Mouse (Mus musculus) kidney, adult 2 months (tissue): ENCODE data around the gene Fam83f. TPM values are rescaled to one million over a fixed set of nuclear protein-coding genes. Genes with fewer than 3 reads are reported as not detected.

Experiments
- DNase-seq: peaks from one replicate; pipeline ENCODE4 v3.0.0; 2021
- H3K27ac ChIP-seq: fragments of 200-500 bp; 2 replicates; pipeline ENCODE4 v1.5.1; 2012; ENCODE audit warnings: low read depth, low read length, control low read depth, inconsistent platforms; ENCODE audit not compliant: insufficient read depth
- H3K27me3 ChIP-seq: fragments of 200-500 bp; replicated peaks from 2 replicates; pipeline ENCODE4 v1.6.1; 2012; ENCODE audit warnings: mild to moderate bottlenecking, moderate library complexity, low read length, inconsistent platforms; ENCODE audit not compliant: control insufficient read depth, insufficient read depth
- H3K36me3 ChIP-seq: fragments of 200-500 bp; 2 replicates; pipeline ENCODE4 v1.6.1; 2012; ENCODE audit warnings: mild to moderate bottlenecking, moderate library complexity, low read length, inconsistent platforms; ENCODE audit not compliant: control insufficient read depth, insufficient read depth
- H3K4me1 ChIP-seq: fragments of 200-500 bp; 2 replicates; pipeline ENCODE4 v1.6.1; 2011; ENCODE audit warnings: low read length; ENCODE audit not compliant: control insufficient read depth, insufficient read depth
- H3K4me3 ChIP-seq: fragments of 200-500 bp; 2 replicates; pipeline ENCODE4 v1.5.1; 2011; ENCODE audit warnings: mild to moderate bottlenecking, low read depth, low read length, control low read depth; ENCODE audit not compliant: insufficient read depth
- CTCF ChIP-seq: fragments of 200-500 bp; conservative IDR thresholded peaks from 2 replicates; pipeline ENCODE4 v1.5.1; 2011; ENCODE audit warnings: low read depth, mild to moderate bottlenecking, control low read depth, low read length, moderate library complexity, mixed read lengths; ENCODE audit not compliant: insufficient read depth, insufficient read length
- POLR2A ChIP-seq: fragments of 200-500 bp; IDR thresholded peaks from one replicate; pipeline ENCODE4 v1.6.1; 2011; ENCODE audit warnings: low read depth, low read length, control low read depth
- WGBS: fragments of 180-500 bp; shearing (Covaris S2); methylation state at CpG from one replicate; pipeline ENCODE4 v1.1.7; 2018; 5-methylcytosine and 5-hydroxymethylcytosine counted together
- polyA plus RNA-seq: library from polyadenylated mRNA; depleted of rRNA; stranded (reverse); fragments of >200 nt; gene quantifications from 2 replicates; pipeline ENCODE4 v1.2.3, GENCODE M21; 2012

Fam83f gene
- polyA plus RNA-seq, 1 experiment = 2.8 TPM

DNA sequence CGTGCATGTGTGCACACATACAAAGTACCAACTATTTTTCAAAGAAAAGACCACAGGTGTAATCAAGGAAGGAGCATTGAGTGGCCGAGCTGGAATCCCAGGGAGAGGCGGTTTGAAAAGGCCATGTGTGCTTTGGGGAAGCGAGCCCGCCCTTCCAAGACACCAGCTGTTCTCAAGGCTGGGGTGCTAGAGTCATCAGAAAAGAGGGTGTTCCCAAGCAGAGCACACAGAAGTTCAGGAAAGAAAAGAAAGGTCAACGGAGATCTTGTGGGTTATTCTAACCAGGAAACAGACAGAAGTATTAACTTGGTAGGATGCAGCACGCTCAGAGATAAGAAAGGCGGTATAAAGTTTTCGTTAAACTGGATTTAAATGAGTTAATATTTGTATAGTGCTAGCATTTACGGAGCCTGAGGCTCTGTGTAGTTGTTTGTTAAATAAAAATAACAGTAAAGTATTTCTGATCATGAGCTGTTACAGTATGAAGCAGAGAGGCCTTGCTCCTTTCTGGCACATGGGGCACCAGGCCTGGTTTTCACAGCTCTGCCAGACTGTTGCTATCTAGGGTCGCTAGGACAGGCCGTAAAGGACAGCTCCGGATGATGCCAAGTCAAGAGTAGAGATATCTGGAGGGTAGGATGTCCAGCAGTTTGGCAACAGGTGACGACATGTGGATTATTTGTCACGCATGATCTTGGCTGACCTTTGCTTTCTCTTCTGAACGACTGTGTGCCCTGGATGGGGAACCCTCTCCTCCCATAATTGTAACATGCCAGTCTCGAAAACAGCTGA, 26.4 kb upstream of the Fam83f start:
- 86% methylated on average over 17 of the region's 17 CpGs for WGBS
- no peak overlapping the region for H3K27ac ChIP-seq
- TF ChIP-seq POLR2A (no peak), CTCF (no peak)
- no peaks in the 10 kb centered on the region for H3K36me3 ChIP-seq
- H3K4me3 ChIP-seq = no peak overlapping the region
- H3K4me1 ChIP-seq = no peaks in the 10 kb centered on the region
- no peaks in the 10 kb centered on the region for H3K27me3 ChIP-seq
- no peak for DNase-seq

DNA sequence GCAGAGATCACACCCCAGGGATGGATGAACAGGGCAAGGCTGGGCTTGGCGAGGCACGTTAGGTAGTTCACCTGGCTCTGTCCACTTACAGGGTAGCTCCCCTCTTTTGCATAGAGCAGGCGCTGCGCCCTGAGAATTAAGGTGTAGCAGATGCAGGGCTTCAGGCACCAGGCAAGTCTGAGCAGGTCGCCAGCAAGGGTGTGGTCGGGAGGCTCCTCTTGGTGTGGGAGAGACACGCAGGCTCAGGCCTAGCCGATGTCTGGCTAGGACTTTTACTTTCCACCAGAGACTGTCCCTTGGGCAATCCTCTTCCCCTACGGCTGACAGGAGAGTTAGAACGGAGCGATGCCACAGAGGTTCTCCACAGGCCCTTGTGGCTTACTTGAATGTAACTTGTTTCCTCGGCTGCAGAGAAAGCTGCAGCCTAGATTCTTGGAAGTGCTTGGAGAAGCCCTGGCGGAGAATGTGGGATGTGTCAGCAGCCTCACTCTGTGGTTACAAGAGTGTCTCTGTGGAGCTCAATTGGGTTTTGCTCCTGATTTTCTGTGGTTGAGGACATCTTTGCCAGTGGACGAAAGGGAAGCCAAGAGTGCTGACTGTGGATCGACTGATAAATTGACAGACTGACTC, 22.6 kb upstream of the Fam83f start:
- DNase-seq = no peak
- Histone ChIP-seq H3K27me3 (no peaks in the 10 kb centered on the region), H3K36me3 (no peaks in the 10 kb centered on the region), H3K4me1 (no peaks in the 10 kb centered on the region), H3K27ac (no peak overlapping the region), H3K4me3 (no peak overlapping the region)
- 80% methylated on average over 15 of the region's 15 CpGs for WGBS
- TF ChIP-seq CTCF = no peak
- TF ChIP-seq POLR2A = no peak

DNA sequence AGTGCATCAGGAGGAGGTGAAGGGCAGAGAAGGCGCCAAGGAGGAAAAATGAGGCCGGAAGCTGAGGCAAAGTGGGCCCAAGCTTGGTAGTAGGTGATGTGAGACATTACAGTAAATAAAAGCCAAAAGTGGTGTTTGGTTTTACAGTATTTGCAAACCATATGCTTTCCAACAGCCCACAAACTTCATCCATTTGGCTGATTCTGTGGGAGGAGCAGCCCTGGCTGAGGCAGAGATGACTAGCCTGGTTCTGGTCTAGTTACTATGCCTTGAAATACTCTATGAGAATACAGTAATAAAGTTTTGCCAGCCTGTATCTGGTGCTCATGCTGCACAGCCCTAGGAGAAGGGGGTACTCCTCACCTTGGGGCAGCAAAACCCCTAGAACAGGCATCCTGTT, 21.2 kb upstream of the Fam83f start:
- no peaks in the 10 kb centered on the region for H3K27me3 ChIP-seq
- H3K4me3 ChIP-seq = no peak overlapping the region
- no peaks in the 10 kb centered on the region for H3K36me3 ChIP-seq
- H3K27ac ChIP-seq = no peak overlapping the region
- 100% methylated on average over 2 of the region's 2 CpGs for WGBS
- TF ChIP-seq POLR2A = no peak
- TF ChIP-seq CTCF = no peak
- no peak for DNase-seq
- H3K4me1 ChIP-seq = no peaks in the 10 kb centered on the region

DNA sequence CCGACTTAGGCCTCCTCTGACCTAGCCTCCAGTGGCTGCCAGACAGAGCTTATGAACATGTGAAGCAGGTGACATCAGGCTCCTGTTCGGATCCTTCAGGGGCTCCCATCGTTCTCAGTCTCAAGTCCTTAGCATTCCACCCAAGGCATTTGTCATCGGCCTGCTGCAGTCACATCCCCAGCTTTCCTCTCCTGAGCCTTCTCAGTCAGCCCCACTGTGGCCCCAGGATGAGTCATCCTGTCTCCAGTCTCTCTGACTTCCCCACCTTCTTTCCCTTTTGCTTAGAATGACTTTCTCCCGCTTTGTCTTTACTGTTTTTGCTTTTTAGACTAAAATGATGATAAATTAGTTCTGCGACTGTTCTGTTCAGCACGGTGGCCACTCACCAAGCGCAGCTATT, 17.8 kb upstream of the Fam83f start:
- no peak overlapping the region for H3K27ac ChIP-seq
- H3K27me3 ChIP-seq = no peaks in the 10 kb centered on the region
- TF ChIP-seq CTCF (no peak), POLR2A (no peak)
- no peaks in the 10 kb centered on the region for H3K4me1 ChIP-seq
- no peak overlapping the region for H3K4me3 ChIP-seq
- WGBS = 77% methylated on average over 8 of the region's 8 CpGs
- no peaks in the 10 kb centered on the region for H3K36me3 ChIP-seq
- no peak for DNase-seq

DNA sequence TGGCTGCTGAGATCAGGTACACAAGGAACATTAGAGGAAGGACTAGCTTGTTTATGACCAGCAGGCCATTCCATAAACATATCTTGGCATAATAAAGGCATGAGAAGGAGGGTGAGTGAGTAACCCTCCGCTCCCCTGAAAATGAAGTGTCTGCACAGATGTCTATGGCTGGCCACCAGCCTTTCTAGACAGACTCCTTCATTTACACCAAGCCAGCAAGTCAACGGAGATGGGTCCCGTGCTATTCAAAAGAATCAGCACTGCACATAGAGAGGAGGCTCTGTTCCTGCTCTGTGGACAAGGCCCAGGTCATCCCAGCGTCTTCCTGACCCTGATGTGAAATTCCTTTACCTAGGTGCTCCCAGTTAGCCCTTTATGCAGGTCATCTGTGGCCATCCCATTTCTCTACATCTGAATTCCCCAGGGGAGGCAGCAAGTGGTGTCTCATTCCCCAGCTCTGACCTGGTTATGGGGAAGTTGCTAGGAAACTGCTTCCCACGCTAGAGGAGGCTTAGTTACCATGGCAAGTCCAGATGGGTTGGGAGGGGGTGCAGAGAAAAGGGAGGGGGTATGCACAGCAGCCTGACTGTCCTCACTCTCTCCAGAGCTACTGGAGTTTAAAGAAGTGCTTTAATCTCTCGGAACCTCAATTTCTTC, 12.7 kb upstream of the Fam83f start:
- TF ChIP-seq CTCF (no peak), POLR2A (no peak)
- WGBS = 79% methylated on average over 6 of the region's 6 CpGs
- Histone ChIP-seq H3K27ac (no peak overlapping the region), H3K36me3 (no peaks in the 10 kb centered on the region), H3K27me3 (no peaks in the 10 kb centered on the region), H3K4me3 (no peak overlapping the region), H3K4me1 (no peaks in the 10 kb centered on the region)
- DNase-seq = no peak

DNA sequence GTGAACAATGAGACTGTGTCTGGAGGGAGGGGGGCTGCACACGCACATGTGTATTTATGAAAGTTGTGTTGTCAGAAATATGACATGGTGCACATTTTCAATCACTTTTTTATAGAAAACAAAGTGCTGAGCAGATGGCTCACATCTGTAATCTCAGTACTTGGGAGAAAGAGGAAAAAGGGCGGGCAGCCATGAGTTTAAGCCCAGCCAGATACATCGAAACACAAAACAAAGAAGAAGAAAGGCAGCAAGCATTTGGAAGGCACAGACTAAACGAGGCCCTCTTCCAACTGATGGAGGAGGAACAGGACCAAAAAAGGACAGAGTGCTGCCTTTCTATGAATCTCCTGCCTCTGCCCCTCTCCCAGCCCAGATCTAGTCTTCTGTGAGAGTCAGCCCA, 10.7 kb upstream of the Fam83f start:
- H3K27ac ChIP-seq = no peak overlapping the region
- H3K36me3 ChIP-seq = no peaks in the 10 kb centered on the region
- no peak overlapping the region for H3K4me3 ChIP-seq
- H3K4me1 ChIP-seq = no peaks in the 10 kb centered on the region
- no peaks in the 10 kb centered on the region for H3K27me3 ChIP-seq
- no peak for TF ChIP-seq POLR2A
- no peak for TF ChIP-seq CTCF
- WGBS = 74% methylated on average over 4 of the region's 4 CpGs
- DNase-seq = no peak

DNA sequence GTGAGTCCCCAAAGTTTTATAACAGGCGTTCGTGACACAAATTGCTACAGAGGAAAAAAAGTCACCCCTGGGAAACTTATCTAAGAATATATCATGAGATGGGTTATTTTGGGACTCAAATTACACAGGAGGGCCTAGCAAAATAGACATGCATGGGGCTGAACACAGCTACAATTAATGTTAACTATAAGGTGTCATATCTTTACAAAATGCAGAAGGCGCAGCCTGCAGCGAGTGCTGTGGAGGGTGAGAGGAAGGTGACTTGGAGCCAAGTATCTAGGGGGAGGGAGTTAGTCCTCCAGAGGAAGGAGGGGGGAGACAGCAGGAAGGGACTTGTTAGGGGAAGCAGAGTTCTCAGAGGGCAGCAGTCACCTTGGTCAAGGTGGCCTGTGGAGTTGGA, 7.2 kb upstream of the Fam83f start:
- Histone ChIP-seq H3K27ac (no peak overlapping the region), H3K27me3 (no peaks in the 10 kb centered on the region), H3K4me1 (no peaks in the 10 kb centered on the region), H3K4me3 (no peak overlapping the region), H3K36me3 (no peaks in the 10 kb centered on the region)
- no peak for DNase-seq
- TF ChIP-seq POLR2A (no peak), CTCF (no peak)
- WGBS = 64% methylated on average over 4 of the region's 4 CpGs
